Mouse (Mus musculus) kidney, embryonic 15.5 days (tissue): ENCODE data around the gene Ddi2. TPM values are rescaled to one million over a fixed set of nuclear protein-coding genes. Genes with fewer than 3 reads are reported as not detected.

Experiments used
- ATAC-seq: fragments of 200-750 bp; cut with Nextera tagmentation; replicated peaks from 2 replicates; pipeline ENCODE4 v1.8.0; 2017; ENCODE audit warnings: moderate TSS enrichment; ENCODE audit not compliant: low FRiP score
- H3K27ac ChIP-seq: fragments of 300-500 bp; sonication (generic); 2 replicates; pipeline ENCODE4 v1.5.1; 2015; ENCODE audit warnings: mild to moderate bottlenecking, inconsistent platforms
- H3K27me3 ChIP-seq: fragments of 300-500 bp; sonication (generic); 2 replicates; pipeline ENCODE4 v1.6.1; 2015; ENCODE audit warnings: inconsistent platforms
- H3K36me3 ChIP-seq: fragments of 300-500 bp; sonication (generic); 2 replicates; pipeline ENCODE4 v1.6.1; 2015; ENCODE audit warnings: inconsistent platforms
- H3K4me1 ChIP-seq: fragments of 300-500 bp; sonication (generic); 2 replicates; pipeline ENCODE4 v1.6.1; 2015; ENCODE audit warnings: inconsistent platforms
- H3K4me2 ChIP-seq: fragments of 300-500 bp; sonication (generic); 2 replicates; pipeline ENCODE4 v1.6.1; 2015; ENCODE audit warnings: moderate library complexity, mild to moderate bottlenecking, inconsistent platforms
- H3K4me3 ChIP-seq: fragments of 300-500 bp; sonication (generic); replicated peaks from 2 replicates; pipeline ENCODE4 v1.5.1; 2015; ENCODE audit warnings: mild to moderate bottlenecking, inconsistent platforms
- H3K9ac ChIP-seq: fragments of 300-500 bp; sonication (generic); 2 replicates; pipeline ENCODE4 v1.6.1; 2015; ENCODE audit warnings: mild to moderate bottlenecking, inconsistent platforms
- H3K9me3 ChIP-seq: fragments of 300-500 bp; sonication (generic); replicated peaks from 2 replicates; pipeline ENCODE4 v1.6.1; 2016; ENCODE audit warnings: inconsistent platforms
- WGBS: fragments of 180-500 bp; shearing (Covaris S2); methylation state at CpG from one replicate; pipeline ENCODE4 v1.1.7; 2015; ENCODE audit warnings: mixed read lengths; 5-methylcytosine and 5-hydroxymethylcytosine counted together
- polyA plus RNA-seq: library from polyadenylated mRNA; unstranded; fragments of >200 nt; fragmentation: Nextera tagmentation; extraction: Ambion mirVana; gene quantifications from 2 replicates; pipeline ENCODE4 v1.2.1, GENCODE M21; 2015

Ddi2 gene
- polyA plus RNA-seq, 1 experiment from 2014 or later: 21.8 TPM

DNA sequence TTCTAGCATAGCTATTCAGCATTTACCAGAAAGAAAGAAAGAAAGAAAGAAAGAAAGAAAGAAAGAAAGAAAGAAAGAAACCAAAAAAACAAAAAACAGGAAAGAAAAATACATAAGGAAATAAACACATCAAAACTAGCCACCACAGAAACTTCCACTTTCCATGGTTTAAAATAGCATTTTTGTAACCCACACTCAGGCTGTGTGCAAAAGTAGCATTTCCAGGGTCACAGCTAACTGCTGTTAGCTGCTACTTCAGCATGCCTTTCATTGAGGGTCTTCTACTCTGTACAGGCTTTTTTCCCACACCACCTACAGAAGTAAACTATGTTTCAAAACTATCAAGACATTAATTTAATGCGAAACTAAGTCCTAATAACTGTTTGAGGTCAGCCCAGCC, 3.9 kb downstream of the Ddi2 start:
- no peak overlapping the region for H3K4me3 ChIP-seq
- ATAC-seq: no peak
- H3K27me3 ChIP-seq: no peaks in the 10 kb centered on the region
- H3K4me2 ChIP-seq: no peak overlapping the region
- no peaks in the 10 kb centered on the region for H3K9me3 ChIP-seq
- H3K36me3 ChIP-seq: peaks cover 20% of the 10 kb centered on the region; the same call in 1 of the 2 replicates
- no peak overlapping the region for H3K9ac ChIP-seq
- no peak overlapping the region for H3K27ac ChIP-seq
- 88% methylated on average over 1 of the region's 1 CpGs for WGBS
- peaks cover 51% of the 10 kb centered on the region for H3K4me1 ChIP-seq

DNA sequence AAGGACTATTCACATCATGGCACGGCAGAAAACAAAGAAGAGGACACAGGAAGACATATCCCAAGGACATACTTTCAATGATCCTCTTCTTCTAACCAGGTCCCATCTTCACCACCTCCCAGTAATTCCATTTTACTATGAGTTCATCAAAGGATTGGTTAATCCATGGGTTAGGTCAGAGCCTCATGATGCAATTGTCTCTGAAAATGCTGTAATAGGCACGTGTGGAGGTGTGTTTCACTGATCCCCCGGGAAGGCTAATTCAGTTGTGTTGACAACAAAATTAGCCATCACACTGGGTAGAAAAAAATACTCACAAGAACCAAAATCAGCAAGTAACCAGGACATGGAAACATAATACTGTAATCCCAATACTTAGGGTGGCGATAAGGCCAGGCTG, 5.6 kb downstream of the Ddi2 start:
- peaks cover 31% of the 10 kb centered on the region for H3K36me3 ChIP-seq
- H3K27me3 ChIP-seq: no peaks in the 10 kb centered on the region
- ATAC-seq: no peak
- no peak overlapping the region for H3K4me2 ChIP-seq
- no peaks in the 10 kb centered on the region for H3K9me3 ChIP-seq
- H3K4me3 ChIP-seq: no peak overlapping the region
- no peak overlapping the region for H3K27ac ChIP-seq
- 86% methylated on average over 4 of the region's 4 CpGs for WGBS
- H3K4me1 ChIP-seq: peaks cover 56% of the 10 kb centered on the region
- H3K9ac ChIP-seq: no peak overlapping the region

DNA sequence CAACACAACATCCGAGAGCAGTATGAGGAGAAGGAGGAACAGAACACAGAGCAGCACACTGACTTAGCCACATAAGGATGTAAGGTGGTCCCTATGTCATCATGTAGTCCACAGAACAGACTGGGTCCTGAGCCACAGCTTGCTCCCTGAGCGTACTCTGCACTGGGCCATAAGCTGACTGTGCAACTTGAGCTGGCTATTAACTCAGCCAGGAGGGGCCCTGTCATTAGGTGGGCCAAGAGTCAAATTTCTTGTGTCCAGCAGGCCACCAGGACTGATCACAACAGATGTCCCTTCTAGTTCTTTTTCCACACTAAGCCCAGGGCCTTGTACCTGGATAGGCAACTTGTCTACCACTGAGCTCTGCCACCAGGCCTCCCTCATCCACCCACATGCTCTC, 8.2 kb downstream of the Ddi2 start:
- Histone ChIP-seq H3K9me3 (no peaks in the 10 kb centered on the region), H3K4me1 (peaks cover 36% of the 10 kb centered on the region), H3K36me3 (peaks cover 50% of the 10 kb centered on the region), H3K4me3 (no peak overlapping the region), H3K27ac (peak overlapping the region; percentile 78), H3K9ac (0 out of 2 replicates have a peak overlapping the region, but pooled peaks have one; percentile 14), H3K27me3 (no peaks in the 10 kb centered on the region), H3K4me2 (no peak overlapping the region)
- ATAC-seq: peak; percentile 87
- WGBS: 39% methylated on average over 2 of the region's 2 CpGs

DNA sequence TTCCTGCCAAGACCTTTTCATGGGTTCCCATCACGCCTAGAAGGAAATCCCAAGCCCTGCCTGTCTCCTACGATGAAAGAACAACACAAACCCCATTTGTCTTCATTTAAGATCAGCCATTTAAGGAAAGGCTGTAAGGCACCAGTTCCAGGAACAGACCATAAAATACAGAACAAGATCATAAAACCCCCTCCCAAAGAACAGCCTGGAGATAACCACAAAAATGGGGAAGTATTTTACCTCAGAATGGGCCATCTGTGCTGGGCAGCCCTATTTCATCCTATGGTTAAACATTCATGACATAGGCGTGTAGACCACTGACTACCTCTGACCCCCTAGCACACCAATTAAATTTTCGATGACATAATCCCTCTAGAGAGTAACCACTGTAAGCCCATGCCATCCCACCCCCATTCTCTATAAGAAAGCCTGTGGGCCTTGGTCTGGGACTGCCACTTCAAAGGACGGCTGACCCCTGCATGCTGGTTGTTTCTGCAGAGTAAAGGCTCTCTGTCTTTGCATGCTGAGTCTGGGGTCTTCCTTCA, 9.5 kb downstream of the Ddi2 start:
- Histone ChIP-seq H3K9ac (no peak overlapping the region), H3K4me1 (peaks cover 32% of the 10 kb centered on the region), H3K27me3 (no peaks in the 10 kb centered on the region), H3K36me3 (peaks cover 60% of the 10 kb centered on the region), H3K27ac (no peak overlapping the region), H3K4me3 (no peak overlapping the region), H3K9me3 (no peaks in the 10 kb centered on the region), H3K4me2 (no peak overlapping the region)
- no peak for ATAC-seq
- WGBS: 44% methylated on average over 5 of the region's 5 CpGs

DNA sequence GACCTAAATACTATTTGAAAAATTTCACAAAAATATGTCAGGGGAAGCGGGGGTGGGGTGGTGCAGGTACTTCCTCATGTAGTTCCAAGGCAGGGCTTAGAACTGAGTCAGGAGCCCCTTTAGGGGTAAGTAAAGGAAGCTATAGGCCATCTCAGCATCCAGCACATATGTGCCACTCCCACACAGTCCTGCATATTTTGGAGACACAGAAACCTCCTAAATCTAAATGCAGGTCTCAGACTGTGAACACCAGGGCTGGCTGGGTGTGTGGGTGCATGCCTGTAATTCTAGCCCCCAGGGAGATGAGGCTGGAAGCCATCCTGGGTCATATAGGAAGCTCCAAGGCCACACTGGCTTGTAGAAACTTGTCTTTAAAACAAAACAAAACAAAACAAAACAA, 12.0 kb downstream of the Ddi2 start:
- H3K4me3 ChIP-seq: no peak overlapping the region
- H3K4me1 ChIP-seq: peaks cover 29% of the 10 kb centered on the region
- peaks cover 76% of the 10 kb centered on the region for H3K36me3 ChIP-seq
- H3K9ac ChIP-seq: no peak overlapping the region
- WGBS: 97% methylated on average over 1 of the region's 1 CpGs
- no peaks in the 10 kb centered on the region for H3K27me3 ChIP-seq
- no peaks in the 10 kb centered on the region for H3K9me3 ChIP-seq
- H3K27ac ChIP-seq: no peak overlapping the region
- no peak for ATAC-seq
- no peak overlapping the region for H3K4me2 ChIP-seq

DNA sequence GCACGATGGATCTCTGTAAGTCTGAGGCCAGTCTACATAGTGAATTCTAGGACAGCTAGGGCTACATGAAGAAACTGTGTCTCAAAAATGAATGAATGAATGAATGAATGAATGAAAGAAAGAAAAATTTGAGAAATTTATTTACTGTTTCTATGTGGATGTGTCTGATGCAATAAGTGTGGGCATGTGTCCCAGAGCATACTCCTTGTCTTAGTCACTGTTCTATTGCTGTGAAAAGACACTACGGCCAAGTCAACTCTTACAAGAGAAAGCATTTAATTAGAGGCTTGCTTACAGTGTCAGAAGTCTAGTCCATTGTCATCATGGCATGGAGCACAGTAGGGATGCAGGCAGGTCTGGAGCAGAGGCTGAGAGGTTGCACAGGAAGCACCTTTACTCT, 14.2 kb downstream of the Ddi2 start:
- H3K36me3 ChIP-seq: peaks cover 96% of the 10 kb centered on the region
- H3K27ac ChIP-seq: no peak overlapping the region
- H3K4me1 ChIP-seq: peaks cover 8% of the 10 kb centered on the region
- H3K9me3 ChIP-seq: no peaks in the 10 kb centered on the region
- ATAC-seq: no peak
- WGBS: 100% methylated on average over 2 of the region's 2 CpGs
- H3K27me3 ChIP-seq: no peaks in the 10 kb centered on the region
- no peak overlapping the region for H3K4me3 ChIP-seq
- H3K4me2 ChIP-seq: no peak overlapping the region
- H3K9ac ChIP-seq: no peak overlapping the region

DNA sequence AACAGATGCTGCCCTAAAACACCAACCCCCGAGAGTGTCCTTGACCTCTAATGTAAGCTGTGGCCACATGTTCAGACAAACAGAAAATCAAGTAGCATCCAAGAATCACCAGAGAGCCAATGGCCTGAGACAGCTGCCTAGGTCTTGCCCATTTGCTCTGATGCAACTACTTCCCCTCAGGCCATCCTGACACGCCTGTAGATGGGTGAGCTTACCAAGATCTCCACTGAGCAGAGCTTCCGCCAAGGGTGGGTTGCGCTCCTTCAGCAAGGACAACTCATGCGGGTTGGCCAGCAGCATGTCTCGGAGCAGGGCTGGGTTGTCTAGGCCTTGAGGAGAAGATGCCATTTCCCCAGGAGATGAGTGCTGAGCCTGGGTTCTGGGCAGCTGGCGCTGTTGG, 15.2 kb downstream of the Ddi2 start:
- no peak overlapping the region for H3K27ac ChIP-seq
- H3K9me3 ChIP-seq: no peaks in the 10 kb centered on the region
- H3K4me2 ChIP-seq: no peak overlapping the region
- H3K4me1 ChIP-seq: no peaks in the 10 kb centered on the region
- WGBS: 92% methylated on average over 7 of the region's 7 CpGs
- ATAC-seq: no peak
- H3K9ac ChIP-seq: no peak overlapping the region
- no peaks in the 10 kb centered on the region for H3K27me3 ChIP-seq
- H3K36me3 ChIP-seq: peaks cover 99% of the 10 kb centered on the region
- H3K4me3 ChIP-seq: no peak overlapping the region

DNA sequence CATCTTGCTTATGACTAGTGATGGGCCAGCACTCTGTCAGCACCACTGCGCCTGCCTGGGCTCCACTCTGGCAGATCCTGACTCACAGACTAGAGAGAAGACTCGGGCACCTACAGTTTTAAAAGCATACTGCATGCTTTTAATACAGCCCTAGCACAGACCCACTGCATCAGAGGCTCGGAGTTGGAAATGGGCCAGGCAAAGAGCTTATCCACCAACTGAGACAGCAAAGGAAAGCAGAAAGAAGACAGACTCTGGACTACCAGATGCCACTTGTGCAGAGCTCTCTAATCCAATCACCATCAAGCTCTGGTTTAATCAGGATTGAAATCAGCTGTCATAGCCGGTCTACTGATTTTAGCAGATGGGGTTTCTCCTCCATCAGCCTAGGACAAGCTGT, 17.9 kb downstream of the Ddi2 start:
- no peak overlapping the region for H3K4me2 ChIP-seq
- peaks cover 99% of the 10 kb centered on the region for H3K36me3 ChIP-seq
- 0 out of 2 replicates have a peak overlapping the region, but pooled peaks have one; percentile 9 for H3K27ac ChIP-seq
- ATAC-seq: no peak
- 84% methylated on average over 4 of the region's 4 CpGs for WGBS
- H3K9me3 ChIP-seq: no peaks in the 10 kb centered on the region
- no peaks in the 10 kb centered on the region for H3K27me3 ChIP-seq
- H3K9ac ChIP-seq: no peak overlapping the region
- no peaks in the 10 kb centered on the region for H3K4me1 ChIP-seq
- no peak overlapping the region for H3K4me3 ChIP-seq

DNA sequence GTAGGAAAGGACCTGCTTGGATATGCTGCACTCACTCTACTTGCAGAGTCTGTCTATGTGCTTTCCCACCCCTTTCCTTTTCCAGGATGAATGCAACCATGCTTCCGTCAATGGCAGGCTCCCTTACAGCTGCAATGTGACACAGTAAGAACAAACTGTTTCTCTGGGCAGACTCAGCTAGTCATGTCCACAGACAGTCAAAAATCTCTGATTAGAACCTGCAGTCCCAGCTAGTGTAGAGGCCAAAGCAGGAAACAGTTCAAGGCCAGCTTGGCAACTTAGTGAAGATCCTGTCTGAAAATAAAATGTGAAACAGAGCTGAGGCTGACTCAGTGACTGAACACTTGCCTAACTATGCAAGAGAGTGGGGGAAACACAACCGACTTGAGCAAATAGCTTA, 18.6 kb downstream of the Ddi2 start:
- no peak for ATAC-seq
- 92% methylated on average over 2 of the region's 2 CpGs for WGBS
- Histone ChIP-seq H3K27ac (no peak overlapping the region), H3K27me3 (no peaks in the 10 kb centered on the region), H3K9ac (no peak overlapping the region), H3K4me2 (no peak overlapping the region), H3K4me1 (no peaks in the 10 kb centered on the region), H3K9me3 (no peaks in the 10 kb centered on the region), H3K4me3 (no peak overlapping the region), H3K36me3 (peaks cover 100% of the 10 kb centered on the region)

DNA sequence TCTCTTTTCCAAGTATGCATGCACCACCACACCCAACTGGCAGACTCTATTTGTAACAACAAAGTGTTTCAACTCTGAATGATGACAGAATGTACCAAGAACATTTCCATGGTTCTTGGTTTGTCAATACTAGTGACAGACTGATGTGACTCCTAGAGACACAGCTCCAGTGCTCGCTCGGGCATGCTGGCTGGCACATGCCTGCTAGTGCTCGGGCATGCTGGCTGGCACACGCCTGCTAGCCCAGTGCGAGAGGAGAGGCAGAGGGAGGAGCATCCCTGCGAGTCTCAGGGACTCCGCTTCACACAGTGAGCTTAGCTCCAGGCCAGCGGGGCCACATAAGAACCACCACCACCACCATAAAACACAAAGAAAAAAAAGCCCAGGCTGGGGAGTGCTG, 28.5 kb downstream of the Ddi2 start:
- Histone ChIP-seq H3K36me3 (peaks cover 99% of the 10 kb centered on the region), H3K27me3 (no peaks in the 10 kb centered on the region), H3K9ac (no peak overlapping the region), H3K27ac (no peak overlapping the region), H3K4me3 (no peak overlapping the region), H3K4me1 (no peaks in the 10 kb centered on the region), H3K4me2 (no peak overlapping the region), H3K9me3 (no peaks in the 10 kb centered on the region)
- 93% methylated on average over 8 of the region's 8 CpGs for WGBS
- no peak for ATAC-seq

DNA sequence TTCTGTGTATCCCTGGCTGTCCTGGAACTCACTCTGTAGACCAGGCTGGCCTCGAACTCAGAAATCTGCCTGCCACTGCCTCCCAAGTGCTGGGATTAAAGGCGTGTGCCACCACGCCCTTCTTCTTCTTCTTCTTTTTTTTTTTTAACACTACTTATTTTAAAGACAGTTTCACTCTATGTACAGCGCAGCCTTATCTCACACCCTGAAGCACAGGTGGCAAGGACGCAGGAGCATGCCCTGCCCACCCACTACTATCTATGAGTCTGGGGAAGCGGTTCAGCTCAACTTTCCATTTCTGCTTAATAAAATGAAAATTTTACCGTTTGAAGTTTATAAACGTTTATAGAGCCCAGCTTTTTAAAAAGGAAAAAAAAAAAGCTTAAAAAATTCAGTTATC, 34.7 kb downstream of the Ddi2 start:
- ATAC-seq: no peak
- Histone ChIP-seq H3K36me3 (peaks cover 93% of the 10 kb centered on the region), H3K9ac (no peak overlapping the region), H3K27me3 (no peaks in the 10 kb centered on the region), H3K4me1 (peaks cover 5% of the 10 kb centered on the region; the same call in 1 of the 2 replicates), H3K4me2 (no peak overlapping the region), H3K9me3 (no peaks in the 10 kb centered on the region), H3K4me3 (no peak overlapping the region), H3K27ac (no peak overlapping the region)
- 91% methylated on average over 8 of the region's 8 CpGs for whole genome bisulfite sequencing

DNA sequence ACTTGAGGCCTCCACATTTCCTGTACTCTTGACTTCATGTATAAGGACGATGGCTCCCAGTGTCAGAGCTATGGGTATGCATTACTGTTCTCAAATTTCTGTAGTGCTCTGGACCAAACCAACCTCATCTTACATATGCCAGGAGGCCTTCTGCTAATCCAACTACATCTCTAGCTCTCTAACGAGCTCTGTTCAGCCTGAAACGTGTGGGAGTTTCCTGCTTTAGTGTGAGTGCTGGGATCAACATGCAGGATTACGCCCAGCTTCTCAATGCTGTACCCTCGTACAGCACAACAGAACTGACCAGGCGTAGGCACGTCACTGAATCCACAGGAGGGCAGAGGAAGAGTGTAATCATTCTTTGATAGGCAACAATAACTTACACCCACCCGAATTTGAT, 36.7 kb downstream of the Ddi2 start:
- 0 out of 2 replicates have a peak, but pooled peaks have one; percentile 46 for ATAC-seq
- Histone ChIP-seq H3K4me3 (no peak overlapping the region), H3K9me3 (no peaks in the 10 kb centered on the region), H3K9ac (no peak overlapping the region), H3K27me3 (no peaks in the 10 kb centered on the region), H3K4me2 (no peak overlapping the region), H3K4me1 (peaks cover 14% of the 10 kb centered on the region), H3K36me3 (peaks cover 85% of the 10 kb centered on the region), H3K27ac (peak overlapping the region; percentile 67)
- 43% methylated on average over 8 of the region's 8 CpGs for WGBS

DNA sequence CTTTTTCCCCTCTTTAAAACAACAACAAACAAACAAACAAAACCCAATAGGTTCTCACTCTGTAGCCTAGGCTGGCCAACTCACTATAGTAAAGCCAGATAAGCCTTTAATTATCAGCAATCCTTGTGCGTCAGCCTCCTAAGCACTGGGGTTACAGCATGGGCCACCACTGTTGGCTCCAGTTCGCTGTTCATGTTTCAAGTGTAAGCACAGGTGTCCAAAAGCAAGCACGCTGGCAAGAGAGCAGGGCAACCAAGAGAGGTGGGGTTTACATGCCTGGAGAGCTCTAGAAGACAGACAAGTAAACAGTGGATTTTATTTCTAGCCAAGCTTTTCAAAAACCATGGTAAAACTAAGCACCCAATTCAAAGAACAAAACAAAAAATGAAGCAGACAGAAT, 37.1 kb downstream of the Ddi2 start:
- H3K36me3 ChIP-seq: peaks cover 81% of the 10 kb centered on the region
- 65% methylated on average over 3 of the region's 3 CpGs for WGBS

More for the DNA sequence above, 37.1 kb downstream of the Ddi2 start:
- peaks cover 14% of the 10 kb centered on the region for H3K4me1 ChIP-seq
- H3K9ac ChIP-seq: no peak overlapping the region
- no peak overlapping the region for H3K4me3 ChIP-seq
- H3K4me2 ChIP-seq: no peak overlapping the region
- H3K27me3 ChIP-seq: no peaks in the 10 kb centered on the region
- peak overlapping the region; percentile 67 for H3K27ac ChIP-seq
- no peak for ATAC-seq
- H3K9me3 ChIP-seq: no peaks in the 10 kb centered on the region
